Mouse (Mus musculus) C2C12 (cell line): ENCODE measurements at regions not wholly inside any gene's neighbourhood (a gene's known extent, or its start where the extent isn't known, plus 50 kb on each side); places are given as distances from the start of the nearest gene placed in this dataset.

Experiments used
- H3K27me3 ChIP-seq: one replicate; pipeline ENCODE4 v1.6.1; 2011; ENCODE audit not compliant: control insufficient read depth, insufficient read depth, insufficient read length
- H3K36me3 ChIP-seq: one replicate; pipeline ENCODE4 v1.6.1; 2011; ENCODE audit not compliant: control insufficient read depth, insufficient read depth
- H3K4me3 ChIP-seq: one replicate; pipeline ENCODE4 v1.5.1; 2011; ENCODE audit warnings: mild to moderate bottlenecking, control low read depth; ENCODE audit not compliant: poor library complexity, insufficient read depth, severe bottlenecking
- H3K79me2 ChIP-seq: one replicate; pipeline ENCODE4 v1.6.1; 2011; ENCODE audit not compliant: control insufficient read depth, insufficient read depth
- H3K79me3 ChIP-seq: one replicate; pipeline ENCODE4 v1.6.1; 2011; ENCODE audit warnings: low read depth, control low read depth
- H3ac ChIP-seq: one replicate; pipeline ENCODE3; 2011; ENCODE audit warnings: low read depth; ENCODE audit not compliant: control insufficient read depth, insufficient read length
- CEBPB ChIP-seq: IDR thresholded peaks from one replicate; pipeline ENCODE4 v1.6.1; 2011; ENCODE audit warnings: low read depth, mild to moderate bottlenecking, control low read depth, moderate library complexity
- CTCF ChIP-seq: IDR thresholded peaks from one replicate; pipeline ENCODE4 v1.5.1; 2011; ENCODE audit not compliant: control insufficient read depth, insufficient read depth, insufficient read length
- FOSL1 ChIP-seq: IDR thresholded peaks from one replicate; pipeline ENCODE4 v1.8.0; 2011; ENCODE audit warnings: mild to moderate bottlenecking, low read length; ENCODE audit not compliant: poor library complexity, insufficient read depth, severe bottlenecking
- MAX ChIP-seq: IDR thresholded peaks from one replicate; pipeline ENCODE4 v1.6.1; 2011; ENCODE audit warnings: mild to moderate bottlenecking, control low read depth
- MYOD1 ChIP-seq: IDR thresholded peaks from one replicate; pipeline ENCODE4 v1.6.1; 2011; ENCODE audit warnings: low read depth; ENCODE audit not compliant: control insufficient read depth, insufficient read length
- MYOG ChIP-seq: IDR thresholded peaks from one replicate; pipeline ENCODE4 v1.6.1; 2011; ENCODE audit not compliant: control insufficient read depth, insufficient read length; ENCODE audit errors: extremely low read depth
- USF1 ChIP-seq: IDR thresholded peaks from one replicate; pipeline ENCODE4 v1.6.1; 2011; ENCODE audit warnings: low read depth, mild to moderate bottlenecking, control low read depth, moderate library complexity

- Histone ChIP-seq H3K79me3 (no peaks in the 10 kb centered on the region), H3ac (no peak overlapping the region), H3K36me3 (no peaks in the 10 kb centered on the region), H3K4me3 (no peak overlapping the region), H3K27me3 (no peaks in the 10 kb centered on the region), H3K79me2 (no peaks in the 10 kb centered on the region)
- TF ChIP-seq MYOD1, result no peak
- no peak for TF ChIP-seq CEBPB
Observed at GRCm38 (mm10) chr13:58480388-58480927, 77.3 kb upstream of the Hnrnpk start.

GRCm38 (mm10) chr13:58478438-58478837 is 75.3 kb upstream of the Hnrnpk start:
- H3K79me3 ChIP-seq, result no peaks in the 10 kb centered on the region

GRCm38 (mm10) chr13:58477253-58477652 is 74.1 kb upstream of the Hnrnpk start:
- Histone ChIP-seq H3K79me3 (no peaks in the 10 kb centered on the region), H3K4me3 (no peak overlapping the region), H3K36me3 (no peaks in the 10 kb centered on the region), H3ac (no peak overlapping the region), H3K79me2 (no peaks in the 10 kb centered on the region), H3K27me3 (no peaks in the 10 kb centered on the region)
- no peak for TF ChIP-seq MYOD1
- TF ChIP-seq CEBPB, result no peak
- TF ChIP-seq MAX, result no peak

More at GRCm38 (mm10) chr13:58478438-58478837, 75.3 kb upstream of the Hnrnpk start:
- no peaks in the 10 kb centered on the region for H3K36me3 ChIP-seq
- TF ChIP-seq USF1, result no peak
- TF ChIP-seq MYOG, result no peak
- TF ChIP-seq CTCF, result no peak
- TF ChIP-seq CEBPB, result no peak
- TF ChIP-seq FOSL1, result no peak
- TF ChIP-seq MAX, result no peak
- no peak for TF ChIP-seq MYOD1
- no peak overlapping the region for H3K4me3 ChIP-seq
- no peaks in the 10 kb centered on the region for H3K79me2 ChIP-seq
- H3ac ChIP-seq, result no peak overlapping the region
- H3K27me3 ChIP-seq, result no peaks in the 10 kb centered on the region

DNA sequence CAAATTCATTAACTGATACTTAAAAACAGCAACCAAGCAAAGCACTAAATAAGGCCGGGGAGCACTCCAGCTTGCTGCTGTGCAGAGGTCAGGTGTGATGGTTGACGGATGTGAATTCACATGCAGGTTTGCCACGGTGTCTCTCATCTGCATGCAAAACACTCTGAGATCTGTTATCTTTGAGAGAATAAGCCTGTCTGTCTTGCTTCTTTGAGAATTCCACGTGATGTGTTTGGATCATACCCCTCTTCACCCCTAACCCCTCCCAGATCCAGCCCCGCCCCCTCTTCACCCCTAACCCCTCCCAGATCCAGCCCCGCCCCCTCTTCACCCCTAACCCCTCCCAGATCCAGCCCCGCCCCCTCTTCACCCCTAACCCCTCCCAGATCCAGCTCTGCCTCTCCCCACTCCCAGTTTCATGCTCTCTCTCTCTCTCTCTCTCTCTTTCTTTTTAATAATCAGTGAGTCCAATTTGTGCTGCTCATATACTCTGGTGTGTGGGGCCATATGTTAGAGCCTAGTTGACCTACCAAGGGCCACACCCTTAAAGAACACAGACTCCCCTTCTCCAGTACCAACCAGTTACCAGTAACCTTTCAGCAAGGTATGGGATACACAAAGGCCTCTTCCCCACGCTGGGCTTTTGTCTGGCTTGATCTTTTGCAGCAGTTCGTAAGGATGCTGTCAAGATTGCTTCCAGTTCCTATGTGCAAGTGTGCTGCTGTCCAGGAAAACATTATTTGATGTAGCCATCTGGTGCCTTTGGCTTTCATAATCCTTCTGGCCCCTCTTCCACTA is 73.1 kb upstream of the Hnrnpk start:
- TF ChIP-seq CTCF (no peak), CEBPB (no peak), FOSL1 (no peak), MYOG (no peak)
- Histone ChIP-seq H3K4me3 (no peak overlapping the region), H3ac (no peak overlapping the region), H3K79me2 (no peaks in the 10 kb centered on the region), H3K27me3 (no peaks in the 10 kb centered on the region), H3K79me3 (no peaks in the 10 kb centered on the region), H3K36me3 (no peaks in the 10 kb centered on the region)

GRCm38 (mm10) chr13:58475495-58475894 is 72.4 kb upstream of the Hnrnpk start:
- H3ac ChIP-seq, result no peak overlapping the region
- H3K4me3 ChIP-seq, result no peak overlapping the region
- H3K79me3 ChIP-seq, result no peaks in the 10 kb centered on the region

DNA sequence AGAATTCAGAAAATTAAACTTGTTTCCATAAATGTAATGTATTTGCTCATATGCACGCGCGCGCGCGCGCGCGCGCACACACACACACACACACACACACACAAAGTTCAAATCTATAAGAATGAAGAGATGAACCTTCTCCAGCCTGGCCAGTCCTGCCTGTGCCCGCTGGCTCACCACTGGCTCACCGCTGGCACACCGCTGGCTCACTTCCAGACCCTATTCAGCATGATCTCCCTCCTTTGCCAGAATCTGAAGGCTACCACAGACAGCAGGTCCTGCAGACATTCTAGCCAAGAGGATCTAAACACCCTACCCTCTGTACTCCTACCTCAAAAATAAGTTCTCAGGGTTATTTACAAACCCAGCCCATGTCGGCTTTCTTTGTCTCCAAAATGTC is 69.3 kb upstream of the Hnrnpk start:
- TF ChIP-seq USF1 (no peak), MAX (no peak), MYOD1 (no peak), MYOG (no peak), FOSL1 (no peak), CEBPB (no peak), CTCF (no peak)
- Histone ChIP-seq H3K79me2 (no peaks in the 10 kb centered on the region), H3K36me3 (no peaks in the 10 kb centered on the region), H3K27me3 (no peaks in the 10 kb centered on the region), H3K4me3 (no peak overlapping the region), H3ac (no peak overlapping the region), H3K79me3 (no peaks in the 10 kb centered on the region)

More at GRCm38 (mm10) chr13:58475495-58475894, 72.4 kb upstream of the Hnrnpk start:
- Histone ChIP-seq H3K27me3 (no peaks in the 10 kb centered on the region), H3K36me3 (no peaks in the 10 kb centered on the region), H3K79me2 (no peaks in the 10 kb centered on the region)
- TF ChIP-seq CTCF (no peak), USF1 (peak; percentile 93)
